Mouse (Mus musculus) B cell, adult 2 months (primary cell): ENCODE results near the gene Mlh1.

ENCODE experiments used
- DNase-seq, 2 experiments: peaks; one replicate each; pipeline ENCODE4 v3.0.0; 2022

Mlh1 gene

DNA sequence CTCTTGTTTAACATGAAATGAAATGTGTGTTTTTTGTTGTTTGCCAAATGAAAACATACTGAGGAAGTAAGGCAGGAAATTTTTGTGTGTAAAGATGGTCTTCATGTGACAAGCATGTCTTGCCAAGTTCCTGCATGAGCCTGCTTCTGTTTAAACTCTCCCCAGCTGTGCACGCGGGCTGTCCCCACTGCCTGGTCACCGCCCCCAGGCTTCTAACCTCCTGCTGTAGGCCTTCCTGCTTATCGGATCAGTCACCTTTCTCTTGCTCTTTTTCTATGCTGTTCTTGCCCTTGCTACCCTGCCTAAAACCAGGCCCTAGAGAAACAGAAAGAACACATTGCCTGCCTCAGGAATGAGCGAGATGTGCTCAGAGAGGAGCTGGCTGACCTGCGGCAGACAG, 58.1 kb downstream of the Mlh1 start:
- DNase-seq = no peak

DNA sequence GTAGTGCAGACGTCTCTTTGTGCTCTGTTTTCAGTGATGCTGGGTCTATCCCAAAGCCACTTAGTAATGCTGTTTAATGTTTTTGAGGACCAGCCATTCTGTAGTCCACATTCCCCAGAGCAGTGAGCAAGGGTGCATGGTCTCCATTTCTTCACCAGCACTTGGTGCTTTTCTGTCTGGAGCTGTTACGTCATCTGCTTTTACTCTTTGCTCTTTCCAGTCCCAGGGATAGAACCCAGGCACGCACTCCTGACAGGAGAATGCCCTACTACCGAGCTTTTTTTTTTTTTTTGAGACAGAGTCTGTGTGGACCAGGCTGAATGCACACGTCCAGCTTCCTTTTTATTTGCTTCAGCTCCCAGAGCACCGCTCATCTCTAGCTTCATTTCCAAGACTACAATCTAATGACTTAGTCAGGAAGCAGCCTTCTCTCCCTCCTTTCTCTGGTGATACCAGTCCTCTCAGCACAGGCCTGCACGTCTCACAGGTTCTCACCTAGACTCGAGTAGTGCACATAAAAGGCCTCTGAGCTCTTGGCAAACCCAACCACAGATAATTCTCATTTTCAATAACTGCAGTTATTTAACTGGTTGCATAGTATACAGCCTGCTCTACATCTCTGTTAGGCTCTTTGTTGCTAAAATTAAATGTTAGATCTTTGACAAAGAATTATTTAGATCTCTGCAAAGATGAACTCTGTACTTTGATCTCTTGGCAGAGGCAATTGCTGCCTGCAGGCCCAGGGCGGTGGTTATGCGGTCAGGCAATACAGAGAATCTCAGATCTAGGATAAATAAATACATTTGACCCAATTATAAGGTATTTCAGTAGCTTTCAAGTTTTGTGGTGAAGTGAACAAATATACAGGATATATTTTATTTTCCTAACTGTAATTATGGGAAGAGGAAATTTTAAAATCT, 60.2 kb downstream of the Mlh1 start:
- no peak for DNase-seq

DNA sequence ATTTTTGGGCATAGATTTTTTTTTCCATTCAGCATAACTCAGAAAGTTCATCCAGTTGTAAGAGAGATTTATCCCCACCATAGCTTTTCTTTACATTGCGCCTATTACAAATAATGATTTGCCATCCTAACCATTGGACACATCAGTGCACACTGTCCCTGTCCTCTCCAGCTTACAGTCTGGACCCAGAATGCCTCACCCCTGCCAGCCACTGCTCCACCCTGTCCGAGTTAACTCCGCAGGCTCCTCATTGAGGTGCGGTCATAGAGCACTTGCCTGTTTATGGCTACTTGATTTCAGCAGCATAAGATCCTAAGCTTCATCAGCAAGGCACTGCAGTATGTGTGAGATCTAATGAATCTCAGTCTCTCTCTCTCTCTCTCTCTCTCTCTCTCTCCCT, 61.2 kb downstream of the Mlh1 start:
- DNase-seq = no peak

DNA sequence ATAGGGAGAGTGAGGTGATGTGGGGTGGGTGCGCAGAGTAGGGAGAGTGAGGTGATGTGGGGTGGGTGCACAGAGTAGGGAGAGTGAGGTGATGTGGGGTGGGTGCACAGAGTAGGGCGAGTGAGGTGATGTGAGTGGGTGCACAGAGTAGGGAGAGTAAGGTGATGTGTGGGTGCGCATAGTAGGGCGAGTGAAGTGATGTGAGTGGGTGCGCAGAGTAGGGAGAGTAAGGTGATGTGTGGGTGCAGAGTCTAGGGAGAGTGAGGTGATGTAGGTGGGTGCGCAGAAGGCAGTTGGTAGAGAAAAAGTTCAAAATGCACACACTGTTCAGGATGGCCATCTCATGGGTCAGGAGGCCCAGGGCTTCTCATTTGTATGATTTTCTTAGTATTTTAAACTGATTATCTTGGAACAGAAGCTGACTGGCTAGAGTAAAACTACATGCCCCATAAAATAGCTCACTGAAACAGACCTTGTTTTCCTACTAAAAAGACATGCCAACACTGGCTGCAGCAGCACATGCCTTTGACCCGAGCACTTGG, 62.4 kb downstream of the Mlh1 start:
- no peak for DNase-seq

DNA sequence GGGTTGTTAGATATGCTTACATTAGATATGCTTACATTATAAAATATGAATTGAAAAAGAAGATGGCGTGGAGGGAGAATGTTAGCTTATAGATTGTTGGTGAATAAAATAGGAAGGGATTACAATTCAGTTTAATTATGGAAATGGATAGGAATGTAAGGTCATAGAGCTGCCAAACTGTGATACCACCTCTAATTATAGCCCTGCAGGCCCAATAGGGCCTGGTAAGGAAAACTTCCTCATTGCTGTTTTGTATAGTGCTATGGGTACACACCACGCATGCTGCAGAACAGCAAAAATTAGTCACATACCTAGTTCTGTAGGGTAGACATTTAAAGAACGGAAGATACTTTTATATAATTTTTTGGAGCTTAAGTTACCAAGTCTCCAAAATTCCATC, 63.4 kb downstream of the Mlh1 start:
- DNase-seq = no peak

DNA sequence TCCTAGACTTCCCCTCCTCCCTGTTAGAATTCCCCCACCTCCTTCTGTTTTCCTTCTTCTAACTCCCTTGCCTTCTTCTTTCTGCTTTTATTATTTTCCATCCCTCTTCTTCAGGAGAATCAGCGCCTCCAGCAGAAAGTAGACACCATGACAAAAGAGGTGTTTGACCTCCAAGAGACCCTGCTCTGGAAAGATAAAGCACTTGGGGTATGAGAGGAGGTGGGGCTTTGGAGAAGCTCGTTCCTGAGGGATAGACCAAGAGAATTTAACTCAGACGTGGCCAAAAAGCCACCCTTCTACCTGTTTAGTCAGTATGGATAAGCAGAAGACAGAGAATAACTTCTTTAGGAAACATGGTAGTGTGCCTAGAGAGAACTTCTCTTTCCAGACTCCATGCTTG, 63.9 kb downstream of the Mlh1 start:
- no peak for DNase-seq

DNA sequence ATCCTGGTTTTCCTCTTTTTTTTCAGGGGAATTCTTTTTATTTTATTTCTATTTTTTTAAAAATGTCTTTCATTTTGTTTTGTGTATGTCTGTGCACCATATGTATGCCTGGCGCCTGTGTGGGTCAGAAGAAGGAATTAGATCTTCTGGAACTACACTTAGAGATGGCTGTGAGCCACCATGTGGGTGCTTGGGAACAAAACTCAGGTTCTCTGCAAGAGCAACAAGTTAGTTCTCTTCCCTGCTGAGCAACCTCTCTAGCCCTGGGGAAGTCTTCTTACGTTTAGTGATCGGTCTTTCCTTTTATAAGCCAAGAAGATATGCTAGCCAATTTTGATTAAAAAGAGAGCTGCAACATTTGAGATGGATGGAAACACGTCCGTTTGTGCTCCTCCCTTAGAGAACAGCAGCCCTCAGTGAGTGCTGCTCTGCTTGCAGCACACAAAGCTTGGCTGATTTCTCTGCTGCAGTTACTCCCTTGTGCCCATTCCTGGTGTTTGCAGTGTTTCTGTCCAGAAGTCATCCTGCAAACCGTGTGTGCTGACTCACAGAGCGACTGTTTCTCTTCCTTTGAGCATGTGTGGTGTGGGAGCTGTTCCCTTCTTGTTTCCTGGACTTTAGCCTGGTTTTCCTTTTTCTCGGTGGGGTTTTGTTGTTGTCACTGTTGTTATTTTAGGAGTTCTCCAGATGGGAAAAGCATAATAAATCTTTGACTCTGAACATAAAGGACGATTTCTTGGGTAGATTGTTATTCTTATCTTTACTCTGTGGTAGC, 66.8 kb downstream of the Mlh1 start:
- DNase-seq = no peak

DNA sequence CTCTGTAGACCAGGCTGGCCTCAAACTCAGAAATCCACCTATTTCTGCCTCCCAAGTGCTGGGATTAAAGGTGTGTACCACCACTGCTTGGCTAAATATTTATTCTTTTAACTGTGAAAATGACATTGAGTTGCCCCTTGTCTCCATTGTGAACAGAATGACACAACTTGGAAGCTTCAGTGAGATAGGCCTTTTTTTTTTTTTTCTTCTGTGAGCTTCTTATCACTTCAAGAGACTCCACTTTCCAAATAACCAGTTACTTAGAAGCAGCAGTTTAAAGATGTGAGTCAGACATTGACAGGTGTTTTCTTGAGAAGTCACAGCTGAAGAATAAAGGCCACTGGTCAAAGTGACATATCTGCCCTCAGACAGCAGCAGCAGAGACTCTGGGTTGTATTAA, 71.4 kb downstream of the Mlh1 start:
- no peak for DNase-seq

DNA sequence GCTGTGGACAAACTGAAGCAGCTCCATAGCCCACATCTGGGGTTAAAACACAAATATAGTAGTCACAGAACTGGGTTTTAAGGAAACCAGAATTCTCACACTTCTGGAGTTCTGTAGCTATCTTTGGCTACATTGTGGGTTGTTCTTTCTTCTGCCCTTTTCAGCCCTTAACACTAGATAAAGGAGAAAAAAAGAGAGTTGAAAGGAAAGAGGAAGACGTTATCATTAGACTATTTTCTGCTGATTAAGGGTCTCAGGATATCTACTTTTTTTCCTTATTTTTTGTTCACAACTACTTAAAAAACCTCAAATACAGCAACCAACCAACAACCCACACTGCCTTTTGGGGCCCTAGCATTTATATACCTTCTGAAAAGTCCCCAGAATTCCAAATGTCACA, 73.3 kb downstream of the Mlh1 start:
- DNase-seq = no peak

DNA sequence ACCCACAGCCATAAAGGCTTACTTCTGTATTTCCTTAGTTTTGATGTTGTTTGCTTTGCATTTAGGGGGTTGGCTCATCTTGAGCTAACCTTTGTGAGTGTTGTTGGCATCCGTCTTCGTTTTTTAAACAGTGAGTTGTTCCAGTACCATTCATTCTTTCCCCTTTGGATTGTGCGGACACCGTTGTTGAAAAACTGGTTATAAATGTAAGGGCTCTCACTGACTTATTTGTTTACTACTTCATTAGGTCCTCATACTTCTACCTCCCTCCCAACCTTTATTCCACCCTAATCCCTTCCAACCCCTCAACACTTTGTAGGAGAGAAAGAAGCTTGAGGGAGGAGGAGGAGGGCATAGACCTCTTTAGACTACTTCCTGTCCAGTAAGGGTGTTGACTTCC, 73.9 kb downstream of the Mlh1 start:
- DNase-seq = no peak

DNA sequence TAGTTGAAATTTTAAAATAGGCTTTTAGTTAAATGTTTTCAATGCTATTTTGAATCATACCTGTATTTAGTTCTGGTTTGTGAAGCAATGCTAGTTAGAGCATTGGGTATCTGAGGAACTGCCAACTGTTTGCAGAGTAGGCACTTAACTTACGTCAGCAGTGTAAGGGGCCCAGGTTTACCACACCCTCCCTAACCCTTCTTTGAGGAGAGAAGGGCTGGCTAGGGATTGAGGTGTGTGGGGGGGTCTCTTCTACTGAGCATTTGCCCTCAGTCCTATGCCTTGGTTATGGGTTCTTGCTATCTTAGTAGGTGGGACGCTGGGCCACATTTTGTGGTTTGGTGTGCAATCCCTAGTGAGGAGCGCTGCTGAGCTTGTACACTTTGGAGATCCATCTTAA, 74.5 kb downstream of the Mlh1 start:
- no peak for DNase-seq

DNA sequence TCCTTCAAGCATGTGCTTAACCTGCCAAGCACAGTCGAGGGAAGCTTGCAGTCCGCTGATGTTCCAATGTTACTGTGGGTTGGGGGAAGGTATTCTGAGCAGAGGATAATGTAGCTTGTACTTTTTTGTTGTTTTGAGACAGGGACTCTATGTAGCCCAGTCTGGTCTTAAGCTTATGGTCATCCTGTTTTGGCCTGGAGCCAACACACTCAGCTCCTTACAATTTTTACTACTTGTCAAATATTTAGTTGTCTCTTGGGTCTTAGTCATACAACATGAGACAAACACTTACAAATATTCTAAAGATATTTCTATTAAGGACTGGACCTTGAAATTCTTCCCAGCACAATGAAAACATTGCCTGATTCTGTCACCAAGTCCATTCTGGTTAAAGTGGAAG, 78.4 kb downstream of the Mlh1 start:
- no peak for DNase-seq

DNA sequence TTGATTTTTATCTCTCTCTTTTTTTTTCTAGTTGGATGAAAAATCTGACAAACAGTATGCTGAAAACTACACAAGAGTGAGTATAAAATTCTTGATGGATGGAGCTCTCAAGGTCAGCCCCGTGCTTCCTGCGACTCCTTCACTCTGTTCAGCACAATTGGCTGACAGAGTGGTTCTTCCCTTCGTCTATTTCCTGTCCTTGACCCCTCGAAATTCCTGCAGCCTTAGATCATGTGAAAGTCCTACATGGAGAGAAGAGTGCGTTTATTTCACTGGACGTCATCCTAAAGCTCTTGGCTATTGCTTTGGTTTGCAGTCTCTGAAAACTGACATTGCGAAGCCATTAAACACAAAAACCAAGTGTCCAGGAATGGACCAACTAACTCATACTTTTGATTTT, 82.9 kb downstream of the Mlh1 start:
- DNase-seq = no peak

DNA sequence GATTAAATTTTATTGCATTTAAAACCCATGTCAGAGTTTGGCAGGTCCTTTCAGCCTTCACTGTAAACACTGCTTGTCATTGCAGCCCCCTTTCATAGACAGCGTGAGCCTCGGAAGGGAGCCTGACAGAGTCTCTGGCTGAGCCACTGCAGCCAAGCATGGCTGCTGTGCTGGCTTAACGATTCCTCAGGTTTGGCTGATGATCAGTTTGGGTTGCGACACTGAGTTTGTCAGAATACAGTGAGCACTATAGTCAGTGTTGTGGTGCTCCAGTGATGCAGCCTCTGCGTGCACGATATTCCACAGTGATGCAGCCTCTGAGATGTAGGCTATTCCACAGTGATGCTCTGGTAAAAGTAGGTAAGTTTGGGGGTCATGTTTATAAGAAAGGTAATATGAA, 84.7 kb downstream of the Mlh1 start:
- DNase-seq = no peak

DNA sequence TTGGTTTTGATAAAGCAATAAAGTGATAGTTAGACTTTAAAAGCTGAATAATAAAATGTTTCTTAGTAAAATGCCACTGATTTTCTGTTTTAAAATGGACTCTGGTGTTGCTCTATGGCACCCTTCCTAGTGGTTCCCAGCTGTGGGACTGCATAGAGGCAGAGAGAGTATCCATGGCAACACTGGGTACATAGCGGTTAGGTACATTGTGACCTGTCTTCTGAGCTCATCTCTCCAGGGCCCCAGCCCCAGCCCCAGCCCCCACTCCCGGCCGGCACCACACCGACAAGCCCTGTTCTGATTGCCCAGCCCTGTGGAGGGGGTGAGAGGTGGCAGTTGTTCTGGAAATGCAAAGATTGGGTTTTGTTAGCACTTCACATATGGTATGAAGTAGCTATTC, 86.7 kb downstream of the Mlh1 start:
- DNase-seq = no peak

DNA sequence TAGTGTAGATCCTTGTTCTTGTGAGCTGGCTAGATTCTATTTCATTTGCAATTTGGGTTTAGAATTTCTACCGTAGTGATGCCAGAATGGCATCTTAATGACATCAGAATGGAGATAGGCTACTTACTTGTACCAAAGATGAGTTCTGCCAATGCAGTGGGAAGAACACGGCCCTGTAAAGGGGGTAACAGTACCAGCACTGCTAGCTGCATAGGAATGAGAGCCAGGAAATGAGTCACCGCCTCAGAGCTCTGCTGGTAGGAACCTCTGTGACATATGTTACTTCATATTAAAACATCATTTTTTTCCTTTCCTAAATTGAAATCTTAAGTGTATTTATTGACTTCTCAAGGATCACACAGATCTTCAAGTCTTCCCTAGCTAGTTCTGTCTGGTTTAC, 89.4 kb downstream of the Mlh1 start:
- DNase-seq = no peak

DNA sequence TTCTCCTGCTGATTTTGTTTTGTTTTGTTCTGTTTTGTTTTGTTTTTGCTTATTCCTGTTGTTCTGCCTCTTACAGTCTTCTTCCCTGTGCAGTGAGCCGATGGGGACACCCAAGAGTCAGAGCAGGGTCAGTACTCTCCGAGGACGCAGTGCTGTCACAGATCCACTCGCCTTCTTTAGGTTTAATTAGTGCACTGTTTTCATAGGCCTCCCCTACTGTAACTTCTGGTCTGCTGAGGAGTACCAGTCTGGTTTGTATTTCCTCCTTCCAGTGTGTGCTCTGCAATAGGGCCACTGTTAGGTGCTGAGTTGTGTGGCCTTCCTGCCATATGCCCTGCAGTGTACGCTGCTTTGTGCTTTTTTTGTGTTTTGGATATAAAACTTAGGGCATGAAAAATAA, 92.6 kb downstream of the Mlh1 start:
- DNase-seq = no peak
